Mouse (Mus musculus) C3H10T1/2 (cell line): Measurements from ENCODE around the gene Mthfd2. TPM values are rescaled to one million over a fixed set of nuclear protein-coding genes. Genes with fewer than 3 reads are reported as not detected.

Source experiments
- polyA plus RNA-seq, 2 experiments: library from polyadenylated mRNA; unstranded; fragments of >200 nt; fragmentation: generic; extraction: Trizol; gene quantifications; one replicate each; pipeline ENCODE4 v1.2.1; 2012; ENCODE audit warnings: missing spikeins in 2 of 2

The Mthfd2 gene
- polyA plus RNA-seq = 10 to 100 TPM; 10.4 to 16.0 TPM

DNA sequence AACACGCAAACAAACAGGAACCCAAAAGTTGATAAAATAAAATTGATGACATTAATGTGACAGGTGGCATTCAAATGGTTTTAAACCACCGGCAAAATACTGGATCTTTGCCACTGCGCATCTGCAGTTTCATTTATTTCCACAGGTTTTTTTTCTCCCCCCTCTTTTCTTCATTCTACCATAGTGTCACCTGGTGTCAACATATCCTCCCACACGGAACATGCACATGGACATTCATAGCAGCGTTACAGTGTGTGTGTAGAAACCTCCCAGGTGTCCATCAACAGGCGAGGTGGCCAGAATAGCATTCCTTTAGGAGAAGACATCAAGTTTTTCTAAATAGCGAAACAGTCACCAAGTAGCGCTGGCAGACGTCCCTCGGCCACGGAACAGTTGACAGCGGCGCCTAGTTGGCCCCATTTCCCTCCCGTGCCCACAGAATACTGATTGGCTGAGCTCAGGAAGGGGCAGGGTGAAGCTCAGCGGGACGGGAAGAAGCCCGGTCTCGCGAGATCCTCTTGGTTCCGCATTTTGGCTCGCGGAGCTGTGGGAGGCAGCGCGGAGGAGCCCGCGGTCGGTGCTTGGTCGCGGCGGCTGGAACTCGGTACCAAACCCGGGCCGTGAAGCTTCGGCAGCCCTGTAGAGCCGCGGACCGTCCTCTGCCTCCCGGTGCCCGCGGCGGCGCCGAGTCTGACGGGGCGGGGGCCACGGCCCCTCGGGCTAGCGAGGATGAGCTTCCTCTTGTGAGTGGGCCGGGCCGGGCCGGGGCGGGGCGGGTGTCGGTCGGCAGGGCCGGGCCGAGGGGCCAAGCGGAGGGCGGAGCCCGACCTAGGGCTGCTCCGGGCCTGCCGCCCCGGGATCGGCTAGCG lies at the start of gene Mthfd2, which contains the start of gene Mob1a:
TSS of gene Mthfd2 (minus strand) at position 384 of the 869 bp plus-strand sequence.
TSS of gene Mob1a (plus strand) at position 492 of the 869 bp plus-strand sequence.

DNA sequence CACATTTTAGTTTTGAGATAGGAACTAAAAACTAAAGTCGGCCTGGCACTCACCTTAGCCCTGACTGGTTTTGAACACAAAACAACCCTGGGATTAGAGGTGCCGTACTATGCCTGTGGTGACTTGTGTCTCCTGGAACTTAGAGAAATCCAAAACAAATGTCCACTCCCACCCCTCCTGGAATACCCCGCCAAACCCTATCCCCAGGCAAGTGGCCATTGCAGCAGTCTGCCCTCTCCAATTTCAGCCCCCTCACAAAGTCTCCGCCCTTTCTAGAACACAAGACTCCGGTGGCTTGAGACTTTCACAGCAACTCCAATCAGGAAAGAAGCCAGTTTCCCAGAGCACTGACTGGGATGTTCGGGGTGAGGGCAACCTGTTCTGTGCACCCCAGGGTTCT lies 23.2 kb upstream of the Mthfd2 start, which contains the start of gene Bola3:
TSS of gene Bola3 (plus strand) at position 275 of the 400 bp plus-strand sequence.

Other genes with a start within 250 kb of the Mthfd2 start
- gene Pcgf1, start 248.0 kb downstream of the Mthfd2 start, polyA plus RNA-seq = 10 to 100 TPM; 10.3 to 29.5 TPM
- 1 to 10 TPM in 1 of 2 experiments, under 1 TPM in 1; 0.62 to 2.1 TPM for gene Lbx2, start 239.5 kb downstream of the Mthfd2 start, polyA plus RNA-seq
- 1 to 10 TPM in 1 of 2 experiments, under 1 TPM in 1; 0.27 to 2.7 TPM for gene Ccdc142, start 224.3 kb downstream of the Mthfd2 start, polyA plus RNA-seq
- gene Gm42688, start 224.3 kb downstream of the Mthfd2 start, polyA plus RNA-seq = 1 to 10 TPM in 1 of 2 experiments, under 1 TPM in 1; 0.48 to 2.7 TPM
- 10 to 100 TPM; 66.9 to 76.7 TPM for gene Mrpl53, start 216.9 kb downstream of the Mthfd2 start, polyA plus RNA-seq
- gene Mogs, start 210.4 kb downstream of the Mthfd2 start, polyA plus RNA-seq = 10 to 100 TPM; 16.6 to 26.2 TPM
- gene Wbp1, start 204.3 kb downstream of the Mthfd2 start, polyA plus RNA-seq = 100 to 1,000 TPM in 1 of 2 experiments, 10 to 100 TPM in 1; 83.4 to 162 TPM
- 10 to 100 TPM; 44.3 to 55.0 TPM for gene Ino80b, start 200.5 kb downstream of the Mthfd2 start, polyA plus RNA-seq
- 10 to 100 TPM; 24.9 to 34.2 TPM for gene Rtkn, start 190.4 kb downstream of the Mthfd2 start, polyA plus RNA-seq
- 1 to 10 TPM; 6.6 to 10.0 TPM for gene Wdr54, start 169.5 kb downstream of the Mthfd2 start, polyA plus RNA-seq
- 1 to 10 TPM; 2.0 to 4.9 TPM for gene 1700003E16Rik, start 169.5 kb downstream of the Mthfd2 start, polyA plus RNA-seq
- 100 to 1,000 TPM in 1 of 2 experiments, 10 to 100 TPM in 1; 46.5 to 121 TPM for gene Dctn1, start 160.0 kb downstream of the Mthfd2 start, polyA plus RNA-seq
- under 1 TPM in 1 of 2 experiments, not detected in 1; 0.02 TPM for gene Slc4a5, start 106.1 kb downstream of the Mthfd2 start, polyA plus RNA-seq
- gene Mob1a, start 108 bp upstream of the Mthfd2 start, polyA plus RNA-seq = 10 to 100 TPM in 1 of 2 experiments, 1 to 10 TPM in 1; 1.6 to 24.1 TPM
- 10 to 100 TPM; 59.8 to 90.4 TPM for gene Bola3, start 23.2 kb upstream of the Mthfd2 start, polyA plus RNA-seq
- gene Tet3, start 133.2 kb upstream of the Mthfd2 start, polyA plus RNA-seq = 1 to 10 TPM in 1 of 2 experiments, under 1 TPM in 1; 0.26 to 6.6 TPM
- 10 to 100 TPM; 24.8 to 60.6 TPM for gene Dguok, start 181.1 kb upstream of the Mthfd2 start, polyA plus RNA-seq
- 1 to 10 TPM; 3.3 to 4.5 TPM for gene Actg2, start 210.4 kb upstream of the Mthfd2 start, polyA plus RNA-seq
- 10 to 100 TPM in 1 of 2 experiments, 1 to 10 TPM in 1; 3.7 to 14.7 TPM for gene Stambp, start 246.8 kb upstream of the Mthfd2 start, polyA plus RNA-seq